Mouse (Mus musculus) heart, postnatal 0 days (tissue): ENCODE measurements around the gene Desi1.

ENCODE experiments used
- CTCF ChIP-seq: IDR thresholded peaks from 2 replicates; pipeline ENCODE4 v1.5.1; 2016; ENCODE audit warnings: antibody characterized with exemption, control low read depth, low read depth
- EP300 ChIP-seq: IDR thresholded peaks from 2 replicates; pipeline ENCODE4 v1.6.1; 2016; ENCODE audit warnings: antibody characterized with exemption, low read depth

DNA sequence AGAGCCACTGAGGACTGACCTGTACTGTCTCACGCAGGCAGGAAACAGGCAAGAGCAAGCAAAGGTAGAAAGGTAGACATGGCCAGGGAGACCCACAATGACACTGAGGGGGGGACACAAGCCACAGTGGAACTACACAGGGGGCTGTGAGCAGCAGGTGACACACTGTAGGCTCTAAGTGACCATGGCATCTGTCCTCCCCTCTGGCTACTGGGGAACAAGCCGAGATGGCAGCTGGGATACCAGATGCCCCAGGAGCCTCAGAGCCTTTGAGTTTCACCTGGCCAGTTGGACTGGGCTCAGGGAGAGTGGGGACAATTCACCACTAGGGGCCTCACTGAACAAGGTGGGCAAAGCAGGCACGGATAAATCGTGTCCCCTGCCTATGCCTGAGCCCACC lies 81.4 kb downstream of the Desi1 start:
- no peak for TF ChIP-seq CTCF
- TF ChIP-seq EP300, result no peak
